Mouse (Mus musculus) ovary, postnatal 36 days (tissue): ENCODE results near the gene Camsap2.
A peak's percentile ranks its signal among the peaks of the same experiment; 100 is the strongest.

Experiments used
- DNase-seq: peaks from one replicate; pipeline ENCODE4 v3.0.0; 2022; ENCODE audit warnings: low spot score, mixed read lengths

Camsap2 gene

GRCm38 (mm10) chr1:136345454-136346372, at the start of gene Camsap2:
Camsap2 (minus strand) TSS chr1:136346104.
- DNase-seq, result peak; percentile 95

- DNase-seq, result no peak
Observed at GRCm38 (mm10) chr1:136395073-136395472, 49.2 kb upstream of the Camsap2 start.

- DNase-seq, result no peak
Observed at GRCm38 (mm10) chr1:136394506-136394905, 48.6 kb upstream of the Camsap2 start.

- DNase-seq, result no peak
Observed at GRCm38 (mm10) chr1:136386914-136387313, 41.0 kb upstream of the Camsap2 start.

- DNase-seq, result no peak
Observed at GRCm38 (mm10) chr1:136381583-136381982, 35.7 kb upstream of the Camsap2 start.

GRCm38 (mm10) chr1:136381169-136381568, 35.3 kb upstream of the Camsap2 start:
- DNase-seq, result no peak

- DNase-seq, result no peak
Observed at GRCm38 (mm10) chr1:136380606-136381005, 34.7 kb upstream of the Camsap2 start.

- no peak for DNase-seq
Observed at GRCm38 (mm10) chr1:136380161-136380560, 34.3 kb upstream of the Camsap2 start.

- DNase-seq, result no peak
Observed at GRCm38 (mm10) chr1:136379261-136379660, 33.4 kb upstream of the Camsap2 start.

GRCm38 (mm10) chr1:136365986-136366385, 20.1 kb upstream of the Camsap2 start:
- no peak for DNase-seq

GRCm38 (mm10) chr1:136364711-136365110, 18.8 kb upstream of the Camsap2 start:
- peak; percentile 69 for DNase-seq

- DNase-seq, result no peak
Observed at GRCm38 (mm10) chr1:136363035-136363434, 17.1 kb upstream of the Camsap2 start.

- no peak for DNase-seq
Observed at GRCm38 (mm10) chr1:136362567-136362966, 16.7 kb upstream of the Camsap2 start.

- DNase-seq, result no peak
Observed at GRCm38 (mm10) chr1:136361373-136361772, 15.5 kb upstream of the Camsap2 start.

- DNase-seq, result no peak
Observed at GRCm38 (mm10) chr1:136360909-136361308, 15.0 kb upstream of the Camsap2 start.

GRCm38 (mm10) chr1:136358841-136359360, 13.0 kb upstream of the Camsap2 start:
- DNase-seq, result no peak

GRCm38 (mm10) chr1:136355651-136356050, 9.7 kb upstream of the Camsap2 start:
- no peak for DNase-seq

GRCm38 (mm10) chr1:136350699-136351200, 4.8 kb upstream of the Camsap2 start:
- DNase-seq, result no peak

GRCm38 (mm10) chr1:136348137-136348536, 2.2 kb upstream of the Camsap2 start:
- DNase-seq, result no peak

GRCm38 (mm10) chr1:136347140-136347539, 1.2 kb upstream of the Camsap2 start:
- DNase-seq, result no peak

- DNase-seq, result no peak
Observed at GRCm38 (mm10) chr1:136346373-136347035, 600 bp upstream of the Camsap2 start.

- no peak for DNase-seq
Observed at GRCm38 (mm10) chr1:136344768-136345453, 993 bp downstream of the Camsap2 start.
